Mouse (Mus musculus) G1E (cell line): ENCODE data around the gene Cry2. TPM values are rescaled to one million over a fixed set of nuclear protein-coding genes. Genes with fewer than 3 reads are reported as not detected.

Source experiments
- ATAC-seq: 2 replicates; pipeline ENCODE4 v1.8.0; 2016; ENCODE audit warnings: mild to moderate bottlenecking; ENCODE audit not compliant: insufficient number of reproducible peaks, poor library complexity, low FRiP score, severe bottlenecking; ENCODE audit errors: extremely low read depth
- DNase-seq: peaks from one replicate; pipeline ENCODE4 v3.0.0; 2012; ENCODE audit warnings: low spot score
- H3K27me3 ChIP-seq: 2 replicates; pipeline ENCODE4 v1.6.1; 2012; ENCODE audit warnings: mild to moderate bottlenecking, low read length, inconsistent platforms; ENCODE audit not compliant: insufficient read depth
- H3K36me3 ChIP-seq: replicated peaks from 2 replicates; pipeline ENCODE3; 2012; ENCODE audit warnings: mild to moderate bottlenecking, inconsistent platforms
- H3K4me1 ChIP-seq: 2 replicates; pipeline ENCODE4 v1.6.1; 2012; ENCODE audit warnings: low read depth, low read length, inconsistent platforms, mixed read lengths; ENCODE audit not compliant: insufficient read depth
- H3K4me3 ChIP-seq: 2 replicates; pipeline ENCODE4 v1.5.1; 2012; ENCODE audit warnings: low read depth, mild to moderate bottlenecking, inconsistent platforms, low read length, moderate library complexity, mixed read lengths
- H3K9me3 ChIP-seq: replicated peaks from 2 replicates; pipeline ENCODE4 v1.6.1; 2012; ENCODE audit warnings: inconsistent platforms
- CTCF ChIP-seq: IDR thresholded peaks from 2 replicates; pipeline ENCODE4 v1.5.1; 2012; ENCODE audit warnings: low read depth, low read length, inconsistent platforms, mixed read lengths
- GATA1 ChIP-seq: IDR thresholded peaks from 2 replicates; pipeline ENCODE4 v1.6.1; 2012; ENCODE audit warnings: borderline replicate concordance, low read length, inconsistent platforms, mixed read lengths
- GATA2 ChIP-seq: IDR thresholded peaks from 2 replicates; pipeline ENCODE4 v1.6.1; 2012; ENCODE audit warnings: low read depth, low read length, inconsistent platforms, borderline replicate concordance
- POLR2AphosphoS5 ChIP-seq: IDR thresholded peaks from 2 replicates; pipeline ENCODE4 v1.6.1; 2012; ENCODE audit warnings: low read depth, low read length, inconsistent platforms; ENCODE audit not compliant: insufficient replicate concordance
- TAL1 ChIP-seq: conservative IDR thresholded peaks from 2 replicates; pipeline ENCODE4 v1.6.1; 2012; ENCODE audit warnings: low read depth, low read length, inconsistent platforms, mixed read lengths
- polyA plus RNA-seq: library from polyadenylated mRNA; stranded (reverse); fragments of >175 nt; gene quantifications from 2 replicates; pipeline ENCODE4 v1.2.3, GENCODE M21; 2012
- total RNA-seq, 2 experiments: library from RNA; stranded (forward) in 1 of 2; stranded (reverse) in 1 of 2; fragments of 200-1000 nt in 1 of 2; fragments of >200 nt in 1 of 2; fragmentation: Nextera tagmentation in 1 of 2; gene quantifications; 2 replicates each; pipeline ENCODE4 v1.2.3; 2014 to 2017

Gene Cry2
- total and polyA plus RNA-seq, 3 experiments = 13.3 to 30.6 (median 18.0) TPM

GRCm38 (mm10) chr2:92459141-92459920 is 25.5 kb upstream of the Cry2 start:
- Histone ChIP-seq H3K27me3 (peaks cover 15% of the 10 kb centered on the region), H3K9me3 (no peaks in the 10 kb centered on the region), H3K36me3 (peaks cover 44% of the 10 kb centered on the region), H3K4me1 (peaks cover 78% of the 10 kb centered on the region), H3K4me3 (peak overlapping the region; percentile 82)
- peak; percentile 81 for DNase-seq
- ATAC-seq = peak; percentile 62
- TF ChIP-seq CTCF (no peak), GATA2 (no peak), POLR2AphosphoS5 (no peak)

DNA sequence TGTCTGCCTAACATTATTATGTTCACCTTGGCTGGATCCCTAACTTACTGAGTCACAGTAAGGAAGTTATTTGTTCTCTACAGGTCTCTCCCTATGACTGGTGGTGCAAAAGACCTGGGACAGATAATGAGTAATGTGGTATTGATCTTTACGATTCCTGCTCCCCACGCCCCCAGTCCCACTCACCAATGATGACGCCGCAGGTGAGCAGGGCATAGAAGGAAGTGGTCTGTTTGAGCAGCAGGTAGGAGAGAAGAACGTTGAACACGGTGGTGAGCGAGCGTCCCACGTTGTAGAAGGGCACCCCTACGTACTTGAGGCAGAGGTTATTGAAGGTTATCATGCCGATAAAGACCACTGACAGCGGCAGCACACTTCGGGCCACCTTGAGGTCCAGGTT is 24.6 kb upstream of the Cry2 start:
- ATAC-seq (no peak), DNase-seq (no peak)
- TF ChIP-seq GATA2 (no peak), GATA1 (no peak)
- H3K36me3 ChIP-seq = peaks cover 53% of the 10 kb centered on the region
- H3K4me1 ChIP-seq = peaks cover 80% of the 10 kb centered on the region
- H3K4me3 ChIP-seq = peak overlapping the region; percentile 82
- H3K9me3 ChIP-seq = no peaks in the 10 kb centered on the region
- peaks cover 16% of the 10 kb centered on the region for H3K27me3 ChIP-seq

DNA sequence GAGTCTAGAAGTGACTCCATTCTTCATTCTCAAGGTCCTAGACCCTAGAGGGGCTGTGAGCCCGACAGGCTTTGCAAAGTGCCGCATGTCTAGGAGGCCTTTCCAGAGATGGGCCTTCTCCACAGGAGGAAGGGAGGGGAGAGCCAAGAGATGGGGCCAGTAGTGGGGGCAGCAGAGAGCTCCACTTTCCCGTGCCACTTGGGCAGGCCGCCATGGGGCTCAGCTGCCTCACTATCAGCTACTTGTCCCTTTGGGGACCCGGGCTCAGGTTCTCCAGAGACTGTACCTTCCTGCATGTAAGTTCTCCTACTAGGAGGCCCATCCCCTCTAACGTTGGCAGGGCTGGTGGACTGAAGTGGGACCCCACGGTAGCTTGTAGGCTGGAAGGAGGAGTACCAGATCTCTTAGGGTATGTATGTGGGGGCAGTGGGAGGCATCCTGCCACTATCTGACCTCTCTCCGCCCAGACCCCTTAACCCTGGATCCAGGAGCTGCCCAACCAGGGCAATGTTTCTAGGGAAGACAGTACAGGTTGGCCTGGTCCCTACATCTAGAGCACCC is 23.2 kb upstream of the Cry2 start:
- no peaks in the 10 kb centered on the region for H3K9me3 ChIP-seq
- peaks cover 67% of the 10 kb centered on the region for H3K36me3 ChIP-seq
- no peak for ATAC-seq
- peaks cover 13% of the 10 kb centered on the region for H3K27me3 ChIP-seq
- TF ChIP-seq GATA1 (no peak), CTCF (no peak), GATA2 (no peak), TAL1 (no peak), POLR2AphosphoS5 (no peak)
- H3K4me3 ChIP-seq = peak overlapping the region; percentile 82
- peaks cover 90% of the 10 kb centered on the region for H3K4me1 ChIP-seq
- no peak for DNase-seq

GRCm38 (mm10) chr2:92455704-92456103 is 21.9 kb upstream of the Cry2 start:
- no peak for ATAC-seq
- Histone ChIP-seq H3K4me1 (peaks cover 95% of the 10 kb centered on the region), H3K9me3 (no peaks in the 10 kb centered on the region), H3K36me3 (peaks cover 70% of the 10 kb centered on the region), H3K27me3 (peaks cover 10% of the 10 kb centered on the region), H3K4me3 (peak overlapping the region; percentile 82; the same call in 1 of the 2 replicates)
- no peak for TF ChIP-seq GATA1
- no peak for DNase-seq

GRCm38 (mm10) chr2:92454166-92454565 is 20.3 kb upstream of the Cry2 start:
- Histone ChIP-seq H3K9me3 (no peaks in the 10 kb centered on the region), H3K27me3 (peaks cover 13% of the 10 kb centered on the region), H3K4me3 (peak overlapping the region; percentile 45; the same call in 1 of the 2 replicates), H3K36me3 (peaks cover 70% of the 10 kb centered on the region), H3K4me1 (peaks cover 99% of the 10 kb centered on the region)
- ATAC-seq (no peak), DNase-seq (no peak)
- TF ChIP-seq CTCF = no peak
- no peak for TF ChIP-seq TAL1
- no peak for TF ChIP-seq POLR2AphosphoS5
- no peak for TF ChIP-seq GATA1
- no peak for TF ChIP-seq GATA2

- Histone ChIP-seq H3K4me1 (peaks cover 92% of the 10 kb centered on the region), H3K27me3 (peaks cover 28% of the 10 kb centered on the region), H3K36me3 (peaks cover 43% of the 10 kb centered on the region), H3K4me3 (peak overlapping the region; percentile 48; the same call in 1 of the 2 replicates), H3K9me3 (no peaks in the 10 kb centered on the region)
- TF ChIP-seq CTCF (no peak), TAL1 (peak; percentile 54), POLR2AphosphoS5 (no peak), GATA1 (no peak)
- DNase-seq (peak; percentile 42), ATAC-seq (peak; percentile 72)
Measured at GRCm38 (mm10) chr2:92451126-92451525, 17.3 kb upstream of the Cry2 start.
